ENCODE assay signal across 26 mouse cellular contexts in genomic region chr1:59418748-59419147, GRCm38 (mm10).
DNase-seq lines count a peak whose midpoint lies in the region; ATAC-seq and TF ChIP-seq lines count a peak whose summit lies in the region.
"Had no signal": no experiment of that assay in that cellular context is flagged by ENCODE, and none has a peak within 500 bp of the region (broad histone marks: within the 10 kb centered on the region; RNA-seq: fewer than 3 reads in every experiment).

No protein-coding gene starts in this region.

- no peak for TF ChIP-seq RAD21 in CH12.LX (IDR thresholded peaks at IDR 0.05; ENCODE audit: low read depth, low read length)

- H3K27ac ChIP-seq in liver, adult 2 months (replicated peaks; ENCODE audit: insufficient read depth, low read depth, low read length), result no peak overlapping the region
- no peak overlapping the region for H3K27ac ChIP-seq in liver, embryonic 11.5 days (ENCODE audit: low read depth, low read length)
- no peak overlapping the region for H3K27ac ChIP-seq in CH12.LX (ENCODE audit: insufficient read depth, low read depth)
- H3K27ac ChIP-seq in embryonic facial prominence, embryonic 10.5 days (replicated peaks), result peak overlapping the region; percentile 51; the same call in 1 of the 2 replicates
- no peak overlapping the region for H3K27ac ChIP-seq in liver, embryonic 16.5 days (ENCODE audit: low read length)
- no peak overlapping the region for H3K27ac ChIP-seq in cerebellum, adult 2 months (ENCODE audit: insufficient read depth, low read length)
- H3K27ac ChIP-seq: forebrain, embryonic 13.5 days; heart, adult 2 months; heart, embryonic 10.5 days; heart, embryonic 13.5 days; hindbrain, embryonic 12.5 days had no signal

- no peak for ATAC-seq in liver, embryonic 11.5 days (replicated peaks; ENCODE audit: low FRiP score)
- peak; percentile 50; the same call in 1 of the 2 replicates for ATAC-seq in liver, embryonic 16.5 days (ENCODE audit: low read depth)
- ATAC-seq in megakaryocyte progenitor cell, adult 5-6 weeks (replicated peaks; ENCODE audit: poor library complexity), result no peak
- ATAC-seq: activated CD4-positive, CD25-positive, alpha-beta regulatory T cell, adult 4 months; CD4-positive, CD25-positive, alpha-beta regulatory T cell, adult 4 months; forebrain, embryonic 13.5 days; forebrain, embryonic 16.5 days; hindbrain, embryonic 16.5 days had no signal

- no peak overlapping the region; the same call in 1 of the 2 replicates for H3K4me2 ChIP-seq in liver, embryonic 11.5 days
- H3K4me2 ChIP-seq in CH12.LX (ENCODE audit: insufficient read depth, low read depth, poor library complexity, severe bottlenecking), result no peak overlapping the region
- H3K4me2 ChIP-seq in liver, embryonic 16.5 days (ENCODE audit: low read depth, low read length), result no peak overlapping the region
- H3K4me2 ChIP-seq: forebrain, embryonic 13.5 days; heart, embryonic 13.5 days; hindbrain, embryonic 12.5 days had no signal

- in situ Hi-C loops in CH12.LX (cut with MboI; ENCODE audit: low pct_ligation_motif_present, low pct_unique_long_range_greater_than_20kb, low sequenced_read_pairs), result no loop called here

- dilution Hi-C loops in CH12.LX (cut with MboI; ENCODE audit: extremely low pct_ligation_motif_present, extremely low pct_unique_long_range_greater_than_20kb, low sequenced_read_pairs), result no loop called here

- no peak overlapping the region for H3K9ac ChIP-seq in liver, adult 2 months (ENCODE audit: low read depth, low read length)
- H3K9ac ChIP-seq in liver, embryonic 11.5 days (ENCODE audit: low read depth, low read length), result no peak overlapping the region
- H3K9ac ChIP-seq in CH12.LX (ENCODE audit: insufficient read depth, low read depth), result 0 out of 2 replicates have a peak overlapping the region, but pooled peaks have one; percentile 69
- no peak overlapping the region for H3K9ac ChIP-seq in liver, embryonic 16.5 days (ENCODE audit: low read depth, low read length)
- H3K9ac ChIP-seq: forebrain, embryonic 13.5 days; heart, embryonic 13.5 days; hindbrain, embryonic 12.5 days had no signal

- 31% methylated on average over 9 of the region's 9 CpGs for WGBS in liver, adult 2 months
- WGBS in liver, embryonic 11.5 days, result 72% methylated on average over 9 of the region's 9 CpGs
- WGBS in embryonic facial prominence, embryonic 10.5 days, result 88% methylated on average over 9 of the region's 9 CpGs
- WGBS in liver, embryonic 16.5 days (ENCODE audit: insufficient replicate concordance), result 56% methylated on average over 9 of the region's 9 CpGs
- 97% methylated on average over 9 of the region's 9 CpGs for WGBS in cerebellum, adult 2 months

- no peaks in the 10 kb centered on the region for H3K79me2 ChIP-seq in liver, adult 2 months (ENCODE audit: control insufficient read depth, insufficient read depth, low read length)
- no peaks in the 10 kb centered on the region for H3K79me2 ChIP-seq in CH12.LX (replicated peaks; ENCODE audit: control insufficient read depth, extremely low read depth, insufficient read depth, poor library complexity, severe bottlenecking)

- H3K36me3 ChIP-seq in liver, adult 2 months (ENCODE audit: control insufficient read depth, insufficient read depth, low read length), result no peaks in the 10 kb centered on the region
- H3K36me3 ChIP-seq in liver, embryonic 11.5 days (ENCODE audit: control insufficient read depth, insufficient read depth, low read length), result no peaks in the 10 kb centered on the region
- peaks cover 0 to 3% of the 10 kb centered on the region in 2 experiments for H3K36me3 ChIP-seq in CH12.LX (replicated peaks in 1 of 2; ENCODE audit: control insufficient read depth in 1 of 2, insufficient read depth in 1 of 2, low read length in 1 of 2)
- H3K36me3 ChIP-seq in embryonic facial prominence, embryonic 10.5 days (replicated peaks), result no peaks in the 10 kb centered on the region
- H3K36me3 ChIP-seq in liver, embryonic 16.5 days (ENCODE audit: control insufficient read depth, insufficient read depth), result no peaks in the 10 kb centered on the region
- H3K36me3 ChIP-seq: heart, embryonic 10.5 days; heart, embryonic 13.5 days; hindbrain, embryonic 12.5 days had no signal

- TF ChIP-seq CTCF in liver, adult 2 months (IDR thresholded peaks at IDR 0.05; ENCODE audit: low read depth, low read length), result no peak
- TF ChIP-seq CTCF in CH12.LX (conservative IDR thresholded peaks at IDR 0.05 in 1 of 2, IDR thresholded peaks at IDR 0.05 in 1 of 2; ENCODE audit: low read depth in 2 of 2, low read length in 2 of 2), result no peak
- no peak for TF ChIP-seq CTCF in cerebellum, adult 2 months (IDR thresholded peaks at IDR 0.05; ENCODE audit: borderline replicate concordance, insufficient read depth, low read depth, low read length)

- peak; percentile 53 for DNase-seq in liver, adult 2 months (ENCODE audit: extremely low read depth, low read depth, low spot score)
- no peak for DNase-seq in liver, embryonic 11.5 days (ENCODE audit: low spot score)
- no peak for DNase-seq in CH12.LX (ENCODE audit: extremely low read depth)
- DNase-seq in embryonic facial prominence, embryonic 10.5 days (ENCODE audit: low spot score), result no peak
- no peak for DNase-seq in cerebellum, adult 2 months
- DNase-seq in cerebellum, postnatal 36 days, result no peak
- DNase-seq: adrenal gland, adult 8-10 months; adrenal gland, postnatal 25 days; cerebellum, adult 9-10 months; cerebellum, postnatal 14 days; embryo, embryonic 11 days; gastrocnemius, postnatal 10 days; gastrocnemius, postnatal 36 days; heart, adult 2 months; heart, postnatal 14 days; heart, postnatal 4 days had no signal

- H3K9me3 ChIP-seq in liver, embryonic 11.5 days (ENCODE audit: control insufficient read depth, low read length), result no peaks in the 10 kb centered on the region
- no peaks in the 10 kb centered on the region for H3K9me3 ChIP-seq in CH12.LX (replicated peaks; ENCODE audit: low read length)
- no peaks in the 10 kb centered on the region for H3K9me3 ChIP-seq in embryonic facial prominence, embryonic 10.5 days
- no peaks in the 10 kb centered on the region for H3K9me3 ChIP-seq in liver, embryonic 16.5 days (replicated peaks; ENCODE audit: control insufficient read depth, low read length)
- H3K9me3 ChIP-seq: forebrain, embryonic 13.5 days; heart, embryonic 10.5 days; heart, embryonic 13.5 days; hindbrain, embryonic 12.5 days had no signal

- no peak overlapping the region; the same call in 1 of the 2 replicates for H3K4me3 ChIP-seq in liver, adult 2 months (ENCODE audit: insufficient read depth, low read depth, low read length)
- no peak overlapping the region for H3K4me3 ChIP-seq in liver, embryonic 11.5 days (ENCODE audit: low read depth, low read length)
- H3K4me3 ChIP-seq in CH12.LX (replicated peaks in 1 of 3; ENCODE audit: low read depth in 2 of 3, low read length in 2 of 3, poor library complexity in 1 of 3), result no peak overlapping the region
- H3K4me3 ChIP-seq in embryonic facial prominence, embryonic 10.5 days, result no peak overlapping the region
- no peak overlapping the region for H3K4me3 ChIP-seq in liver, embryonic 16.5 days (ENCODE audit: low read depth, low read length)
- H3K4me3 ChIP-seq in cerebellum, adult 2 months (replicated peaks; ENCODE audit: insufficient read depth, low read depth, low read length), result no peak overlapping the region
- H3K4me3 ChIP-seq: forebrain, embryonic 13.5 days; heart, adult 2 months; heart, embryonic 10.5 days; heart, embryonic 13.5 days; hindbrain, embryonic 12.5 days had no signal

- TF ChIP-seq POLR2A in liver, adult 2 months (IDR thresholded peaks at IDR 0.05; ENCODE audit: extremely low read depth, insufficient read depth, low read length), result no peak
- TF ChIP-seq POLR2A in CH12.LX (IDR thresholded peaks at IDR 0.05; ENCODE audit: low read depth, low read length), result no peak
- TF ChIP-seq POLR2A in cerebellum, adult 2 months (IDR thresholded peaks at IDR 0.05; ENCODE audit: borderline replicate concordance, insufficient read depth, low read length), result no peak

- H3K27me3 ChIP-seq in liver, adult 2 months (ENCODE audit: control insufficient read depth, insufficient read depth, low read length), result no peaks in the 10 kb centered on the region
- no peaks in the 10 kb centered on the region for H3K27me3 ChIP-seq in liver, embryonic 11.5 days (replicated peaks; ENCODE audit: control insufficient read depth, insufficient read depth, low read length)
- no peaks in the 10 kb centered on the region for H3K27me3 ChIP-seq in CH12.LX (replicated peaks)
- peaks cover 10% of the 10 kb centered on the region; the same call in 1 of the 2 replicates for H3K27me3 ChIP-seq in embryonic facial prominence, embryonic 10.5 days (replicated peaks; ENCODE audit: low read depth, poor library complexity, severe bottlenecking)
- no peaks in the 10 kb centered on the region for H3K27me3 ChIP-seq in liver, embryonic 16.5 days (ENCODE audit: control insufficient read depth, insufficient read depth, low read depth, low read length)
- H3K27me3 ChIP-seq in cerebellum, adult 2 months (ENCODE audit: control insufficient read depth, insufficient read depth, low read length), result no peaks in the 10 kb centered on the region
- H3K27me3 ChIP-seq: forebrain, embryonic 13.5 days; hindbrain, embryonic 12.5 days had no signal

- no peak for TF ChIP-seq EP300 in CH12.LX (IDR thresholded peaks at IDR 0.05; ENCODE audit: low read length)

- H3K4me1 ChIP-seq in liver, adult 2 months (ENCODE audit: control insufficient read depth, insufficient read depth, low read length), result peaks cover 11% of the 10 kb centered on the region
- peaks cover 11% of the 10 kb centered on the region for H3K4me1 ChIP-seq in liver, embryonic 11.5 days (replicated peaks; ENCODE audit: control insufficient read depth, insufficient read depth, low read length)
- peaks cover 10 to 62% of the 10 kb centered on the region in 2 experiments for H3K4me1 ChIP-seq in CH12.LX (ENCODE audit: control insufficient read depth in 1 of 2, insufficient read depth in 2 of 2)
- peaks cover 55% of the 10 kb centered on the region for H3K4me1 ChIP-seq in embryonic facial prominence, embryonic 10.5 days
- peaks cover 2% of the 10 kb centered on the region; the same call in 1 of the 2 replicates for H3K4me1 ChIP-seq in liver, embryonic 16.5 days (ENCODE audit: control insufficient read depth, low read depth, low read length)
- H3K4me1 ChIP-seq in cerebellum, adult 2 months (ENCODE audit: control insufficient read depth, insufficient read depth, low read length), result peaks cover 14% of the 10 kb centered on the region; the same call in 1 of the 2 replicates

TF ChIP-seq in CH12.LX, 34 proteins besides CTCF, POLR2A, EP300 and RAD21 (continues in another document):
- TF ChIP-seq USF1 (IDR thresholded peaks at IDR 0.05; ENCODE audit: low read depth, low read length) (no peak), MAX (IDR thresholded peaks at IDR 0.05; ENCODE audit: low read length) (no peak), TCF12 (IDR thresholded peaks at IDR 0.05; ENCODE audit: low read depth, low read length) (no peak), KAT2A (IDR thresholded peaks at IDR 0.05; ENCODE audit: insufficient replicate concordance, low read length) (no peak), E2F4 (IDR thresholded peaks at IDR 0.05; ENCODE audit: insufficient replicate concordance, low read depth, low read length) (no peak), USF2 (conservative IDR thresholded peaks at IDR 0.05; ENCODE audit: low read depth, low read length) (no peak), TBP (conservative IDR thresholded peaks at IDR 0.05; ENCODE audit: low read depth, low read length) (no peak), ZKSCAN1 (IDR thresholded peaks at IDR 0.05; ENCODE audit: borderline replicate concordance, low read depth, low read length) (no peak)
